Mouse (Mus musculus) urinary bladder, postnatal 14 days (tissue): ENCODE data around the gene Fam198a.

ENCODE experiments used
- DNase-seq: peaks from one replicate; pipeline ENCODE4 v3.0.0; 2021; ENCODE audit warnings: low spot score

Fam198a gene

DNA sequence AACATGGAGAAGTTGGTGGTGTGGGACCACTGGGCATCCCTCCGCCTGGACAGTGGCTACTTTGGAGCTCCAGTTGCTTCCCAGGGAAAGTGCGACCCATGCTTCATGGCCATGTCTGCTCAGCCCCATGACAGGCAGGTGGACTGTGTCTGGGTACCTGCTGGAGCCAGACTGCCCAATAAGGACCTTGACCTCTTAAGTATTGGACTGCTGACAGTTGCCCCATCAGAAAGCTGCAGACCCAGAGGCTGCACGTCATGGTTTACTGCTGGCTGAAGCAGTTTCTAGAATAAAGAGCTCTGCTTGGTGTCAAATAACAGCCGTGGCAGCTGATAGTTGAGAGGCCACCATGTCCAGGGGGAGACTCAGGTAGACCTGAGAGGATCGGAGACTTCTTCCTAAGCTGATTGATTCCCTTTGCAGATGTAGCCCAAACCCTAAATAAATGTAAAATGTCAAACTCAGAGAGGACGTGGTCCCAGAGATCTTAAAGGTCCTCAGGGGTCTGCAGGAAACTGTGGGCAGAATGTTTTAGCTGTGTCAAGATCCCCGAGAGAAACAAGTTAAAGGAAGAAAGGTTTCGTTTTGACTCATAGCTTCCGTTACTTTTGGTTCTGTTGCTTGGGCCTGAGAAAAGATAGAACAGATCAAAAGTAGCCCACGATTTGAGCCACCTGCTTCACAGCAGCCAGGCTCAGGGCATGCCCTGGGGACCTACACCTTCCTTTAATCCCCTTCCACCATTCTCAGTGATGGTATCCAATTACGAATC lies 24.0 kb upstream of the Fam198a start:
- DNase-seq = no peak

DNA sequence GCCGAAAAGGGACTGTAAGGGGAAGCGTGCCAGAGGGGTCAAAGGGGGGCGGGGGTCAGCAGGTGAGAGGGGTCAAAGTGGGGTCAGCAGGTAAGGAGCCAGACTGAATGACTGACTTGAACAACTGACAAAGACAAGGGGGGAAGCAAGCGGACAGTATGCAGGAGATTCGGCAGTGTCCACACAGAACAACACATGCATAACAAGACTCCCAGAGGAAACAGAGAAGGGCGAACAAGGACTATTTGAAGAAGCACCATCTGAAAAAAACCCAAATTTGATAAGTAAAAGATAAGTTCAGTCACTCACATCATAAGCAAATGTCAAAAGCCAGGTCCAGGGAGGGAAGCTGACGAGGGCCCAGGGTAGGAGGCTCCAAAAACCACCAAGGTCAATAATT lies 23.1 kb upstream of the Fam198a start:
- no peak for DNase-seq

DNA sequence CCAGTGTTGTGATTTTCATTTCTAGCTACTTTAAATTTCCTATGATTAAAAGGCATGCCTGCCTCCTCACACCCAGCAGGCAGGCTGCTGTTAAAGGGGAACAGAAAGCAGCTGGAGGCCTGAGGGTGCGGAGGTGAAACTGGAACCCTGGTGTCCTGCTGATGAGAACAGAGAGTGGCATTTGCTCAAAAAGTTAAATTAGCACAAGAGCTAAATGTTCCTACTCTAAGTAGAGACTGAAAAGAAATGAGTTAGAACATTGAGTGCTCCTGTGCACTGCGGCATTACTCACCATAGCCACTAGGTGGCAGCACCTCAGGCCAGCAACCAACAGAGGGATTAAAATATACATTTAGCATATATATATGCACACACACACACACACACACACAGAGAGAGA lies 22.3 kb upstream of the Fam198a start:
- peak; percentile 29 for DNase-seq

DNA sequence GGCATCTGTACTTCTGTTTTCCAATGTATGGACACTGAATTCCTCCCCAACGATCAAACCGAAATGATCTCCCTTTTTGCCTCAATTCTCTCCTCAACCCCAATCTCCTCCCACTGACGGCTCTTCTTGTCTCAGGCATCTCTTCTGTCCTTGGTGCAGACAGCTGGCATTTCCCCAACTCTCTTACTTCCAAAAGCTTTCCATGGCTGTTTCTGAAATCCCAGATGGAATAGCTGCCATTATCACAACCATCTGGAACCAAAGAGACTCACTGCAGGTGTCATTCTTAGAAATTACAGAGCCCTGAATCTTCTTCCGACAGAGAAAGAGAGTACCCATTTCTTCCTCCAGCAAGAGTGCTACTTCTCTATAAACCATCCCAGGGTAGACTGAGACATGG lies 15.9 kb upstream of the Fam198a start:
- no peak for DNase-seq

DNA sequence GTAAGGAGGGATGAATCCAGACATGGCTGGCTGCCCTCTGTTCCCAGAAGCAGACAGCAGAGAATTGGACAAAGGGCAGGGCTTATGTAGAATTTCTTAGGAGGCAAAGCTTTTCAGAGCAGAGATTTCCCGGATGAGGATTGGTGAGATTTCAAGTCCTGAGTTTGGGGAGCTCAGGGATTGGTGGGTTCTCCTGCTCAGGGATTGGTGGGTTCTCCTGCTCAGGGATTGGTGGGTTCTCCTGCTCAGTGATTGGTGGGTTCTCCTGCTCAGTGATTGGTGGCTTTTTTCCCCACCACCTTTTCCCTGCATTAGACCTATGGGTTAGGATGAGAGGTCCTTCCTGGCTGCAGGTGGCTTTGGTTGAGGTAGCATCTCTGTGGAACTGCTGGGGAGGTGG lies 13.8 kb upstream of the Fam198a start:
- no peak for DNase-seq

DNA sequence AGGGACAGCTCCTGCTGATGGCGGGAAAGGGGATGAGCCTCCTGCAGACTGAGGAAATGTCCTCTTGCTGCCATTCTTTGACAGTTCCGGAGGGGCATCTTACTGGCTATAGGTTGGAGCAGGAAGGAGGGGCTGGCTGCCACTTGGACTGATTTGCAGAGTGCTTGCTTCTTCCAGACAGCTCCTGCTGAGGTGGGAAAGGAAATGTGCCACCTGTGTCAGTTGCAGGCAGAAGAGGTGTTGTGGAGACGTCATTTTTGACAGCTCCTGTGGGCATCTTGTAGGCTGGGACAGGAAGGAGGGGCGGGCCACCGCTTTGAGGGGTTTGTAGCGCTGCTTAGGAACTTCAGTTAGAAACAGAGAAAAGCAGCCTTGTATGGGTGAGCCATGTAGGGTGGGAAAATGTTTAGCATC lies 13.3 kb upstream of the Fam198a start:
- no peak for DNase-seq

DNA sequence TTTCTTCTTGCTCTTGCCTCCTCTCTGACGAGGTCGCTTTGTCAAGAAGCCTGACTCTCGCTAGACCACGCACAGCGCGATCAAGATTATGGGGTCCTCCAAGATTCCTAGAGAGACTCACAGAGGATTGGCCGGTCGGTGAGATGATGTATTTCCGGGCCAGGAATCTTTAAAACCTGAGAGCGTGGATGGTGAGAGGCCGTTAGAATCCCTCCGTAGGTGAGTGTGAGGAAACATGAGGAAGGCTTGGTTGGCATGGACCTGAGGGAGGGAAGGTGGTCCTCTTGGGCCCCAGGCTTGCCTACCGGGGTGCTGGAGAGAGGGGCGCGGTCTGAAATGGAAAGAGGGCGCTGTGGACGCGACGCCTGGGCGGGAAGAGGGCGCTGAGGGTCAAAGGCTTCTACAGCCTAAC lies 12.8 kb upstream of the Fam198a start:
- no peak for DNase-seq

DNA sequence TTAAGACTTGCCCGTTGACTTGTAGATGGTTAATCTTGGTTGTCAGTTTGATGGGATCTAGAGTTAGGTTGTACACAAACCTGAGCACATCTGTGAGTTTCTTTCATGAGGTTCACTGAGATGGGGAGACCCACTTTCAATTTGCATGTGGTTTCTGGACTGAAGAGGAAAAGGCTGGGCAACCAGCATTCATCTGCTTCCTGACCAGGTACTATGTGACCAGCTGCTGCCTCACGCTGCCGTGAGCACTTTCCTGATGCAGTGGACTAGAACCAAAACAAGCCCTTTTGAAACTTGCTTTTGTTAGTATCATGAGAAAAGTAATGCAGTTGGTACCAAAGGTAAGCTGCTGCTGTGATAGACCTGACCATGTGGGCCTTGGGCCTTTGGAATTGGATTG lies 7.8 kb upstream of the Fam198a start:
- no peak for DNase-seq

DNA sequence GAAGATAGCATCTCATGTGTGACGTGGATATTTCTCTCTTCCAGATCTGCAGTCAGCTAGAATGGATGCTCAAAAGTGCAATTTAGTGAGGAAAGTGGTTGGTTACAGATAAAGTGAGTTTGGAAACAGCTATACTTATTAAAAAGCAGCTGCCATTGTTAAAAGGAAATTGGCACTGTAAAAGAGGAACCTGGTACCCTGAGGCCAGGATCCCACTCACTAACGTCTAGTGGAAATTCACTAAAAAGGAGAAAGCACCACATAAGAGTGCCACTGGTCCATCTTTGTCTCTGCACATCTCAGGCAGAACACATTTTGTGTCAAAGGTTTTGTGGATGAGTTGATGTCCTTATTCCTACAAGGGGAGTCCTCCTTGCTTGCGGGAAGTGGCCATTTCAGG lies 7.2 kb upstream of the Fam198a start:
- no peak for DNase-seq

DNA sequence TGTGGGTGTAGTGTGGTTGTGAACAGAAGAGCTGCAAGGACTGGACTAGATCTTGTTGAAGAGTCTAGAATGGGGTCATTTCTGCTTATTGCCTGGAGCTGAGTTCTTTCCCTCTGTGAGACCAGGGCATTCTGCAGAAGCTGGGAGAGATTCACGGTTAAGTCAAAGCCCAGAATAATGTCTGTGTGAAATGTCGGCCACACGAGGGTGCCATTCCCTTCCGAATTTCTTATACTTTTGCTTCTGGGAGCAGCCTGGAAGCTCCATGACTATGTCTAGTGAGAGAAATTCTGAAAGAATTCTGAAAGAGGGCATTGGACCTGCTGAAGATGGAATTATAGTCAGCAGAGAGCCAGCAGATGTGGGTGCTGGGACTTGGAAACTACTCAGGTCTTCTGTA lies 3.0 kb upstream of the Fam198a start:
- peak; percentile 71 for DNase-seq

DNA sequence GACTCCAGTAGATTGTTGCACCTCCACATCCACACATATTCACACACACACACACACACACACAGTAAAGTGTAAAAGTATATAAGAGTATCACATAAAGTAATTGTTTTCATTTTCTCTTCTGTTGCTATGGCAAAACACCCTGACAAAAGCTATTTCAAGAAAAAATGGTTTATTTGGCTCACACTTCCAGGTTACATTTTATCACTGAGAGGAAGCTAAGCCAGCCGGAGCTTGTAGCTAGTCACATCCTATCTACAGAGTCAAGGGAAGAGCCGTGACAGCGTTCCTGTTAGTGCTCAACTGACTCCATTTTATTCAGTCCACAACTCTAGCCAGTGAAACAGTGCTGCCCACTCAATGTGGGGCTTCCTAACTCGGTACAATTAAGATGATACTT lies 2.4 kb upstream of the Fam198a start:
- DNase-seq = no peak

DNA sequence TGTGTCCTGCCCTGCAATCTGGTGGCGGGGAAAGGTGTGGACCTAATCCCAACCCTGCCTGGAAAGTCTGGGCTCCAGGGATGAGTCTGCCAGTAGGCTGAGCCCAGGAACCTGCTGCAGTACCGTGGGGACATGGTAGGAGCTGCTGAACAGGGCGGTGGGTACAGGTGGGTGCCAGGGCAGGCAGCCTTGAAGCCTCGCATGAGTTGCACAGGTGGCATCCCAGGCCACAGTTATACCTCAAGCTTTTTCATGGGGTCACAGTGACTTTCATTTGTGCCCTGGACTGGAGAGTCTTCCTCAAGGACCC lies 281 bp downstream of the Fam198a start:
- no peak for DNase-seq

DNA sequence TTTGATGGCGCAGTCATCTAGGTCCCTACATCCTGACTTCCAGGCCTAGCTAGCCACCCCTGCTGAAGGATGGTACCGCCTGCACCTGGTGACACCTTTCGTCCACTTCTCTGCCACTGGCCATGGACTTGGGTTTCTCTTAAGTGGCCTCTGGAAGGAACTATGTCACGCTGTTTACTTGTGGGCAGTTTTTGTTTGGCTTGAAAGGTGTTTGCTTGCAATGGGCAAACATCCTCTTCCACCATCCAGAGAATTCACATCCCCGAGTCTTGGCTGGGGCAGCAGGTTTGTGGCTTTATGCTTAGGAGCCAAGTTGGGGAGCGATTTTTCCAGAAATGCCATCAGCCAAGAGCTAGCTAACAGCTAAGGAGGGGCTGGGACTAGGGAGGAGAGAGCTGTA lies 1.8 kb downstream of the Fam198a start:
- DNase-seq = no peak

DNA sequence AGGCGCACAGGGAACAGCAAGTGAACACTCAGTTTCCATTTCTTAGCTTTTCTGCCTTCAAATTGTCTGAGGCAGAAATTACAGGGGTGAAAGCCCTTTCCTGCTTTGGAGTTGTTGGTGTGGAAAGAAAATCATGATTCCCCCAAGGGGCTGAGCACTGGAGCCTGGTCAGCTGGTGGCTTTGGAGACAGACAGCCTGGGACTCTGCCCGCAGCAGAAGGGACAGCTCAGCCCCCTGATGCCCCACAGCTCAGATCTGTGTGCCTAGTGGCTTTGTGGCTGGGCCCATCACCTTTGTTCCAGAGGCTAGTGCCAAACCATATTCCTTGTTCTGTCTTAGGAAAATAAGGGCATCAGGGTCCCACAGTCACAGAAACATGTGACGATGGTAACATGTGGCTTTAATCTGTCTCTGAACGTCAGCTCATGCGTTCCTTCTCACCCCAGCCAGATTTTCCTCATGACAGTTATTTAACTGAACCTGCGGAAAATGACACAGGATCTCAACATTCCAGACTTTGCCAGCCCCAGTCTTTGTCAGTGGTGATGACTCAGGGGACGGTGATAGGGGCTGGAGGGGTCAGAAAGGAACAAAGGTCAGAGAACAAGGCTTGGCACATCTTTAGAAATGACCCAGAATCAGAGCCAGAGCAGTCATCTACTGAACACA lies 9.3 kb downstream of the Fam198a start:
- DNase-seq = no peak

DNA sequence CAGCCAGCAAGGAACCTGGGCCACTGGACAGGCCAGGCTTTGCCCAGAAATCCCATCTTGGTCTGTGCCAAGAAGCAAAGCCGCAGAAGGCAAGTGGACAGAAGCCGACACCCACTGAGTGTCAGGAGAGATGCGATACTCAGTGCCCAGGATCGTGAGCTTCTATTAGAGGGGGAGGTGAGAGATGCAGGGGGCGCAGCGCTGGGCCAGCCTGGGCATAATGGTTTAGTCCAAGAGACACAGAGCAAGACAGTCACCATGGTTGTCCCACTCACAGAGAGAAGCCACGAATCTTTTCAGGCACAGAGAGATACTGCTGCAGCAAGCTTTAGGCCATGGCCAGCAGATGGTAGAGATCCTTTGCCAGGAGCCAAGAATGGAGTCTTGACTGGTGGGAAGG lies 14.2 kb downstream of the Fam198a start:
- no peak for DNase-seq

DNA sequence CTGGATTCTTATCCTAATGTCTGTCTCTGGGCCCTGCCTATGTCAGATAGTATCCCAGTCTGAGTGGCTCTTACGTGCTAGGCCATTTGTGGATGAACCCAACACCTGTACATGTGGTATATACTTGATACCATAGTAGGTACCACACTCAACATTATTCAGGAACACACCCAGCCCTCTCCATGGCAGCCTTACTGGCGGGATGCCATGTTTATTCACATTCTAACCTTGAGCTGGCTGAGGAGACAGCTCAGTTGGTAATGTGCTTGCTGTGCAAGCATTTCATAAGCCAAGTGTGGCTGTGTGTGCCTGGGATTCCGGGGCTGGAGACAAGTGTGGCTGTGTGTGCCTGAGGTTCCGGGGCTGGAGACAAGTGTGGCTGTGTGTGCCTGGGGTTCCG lies 17.5 kb downstream of the Fam198a start:
- DNase-seq = no peak

DNA sequence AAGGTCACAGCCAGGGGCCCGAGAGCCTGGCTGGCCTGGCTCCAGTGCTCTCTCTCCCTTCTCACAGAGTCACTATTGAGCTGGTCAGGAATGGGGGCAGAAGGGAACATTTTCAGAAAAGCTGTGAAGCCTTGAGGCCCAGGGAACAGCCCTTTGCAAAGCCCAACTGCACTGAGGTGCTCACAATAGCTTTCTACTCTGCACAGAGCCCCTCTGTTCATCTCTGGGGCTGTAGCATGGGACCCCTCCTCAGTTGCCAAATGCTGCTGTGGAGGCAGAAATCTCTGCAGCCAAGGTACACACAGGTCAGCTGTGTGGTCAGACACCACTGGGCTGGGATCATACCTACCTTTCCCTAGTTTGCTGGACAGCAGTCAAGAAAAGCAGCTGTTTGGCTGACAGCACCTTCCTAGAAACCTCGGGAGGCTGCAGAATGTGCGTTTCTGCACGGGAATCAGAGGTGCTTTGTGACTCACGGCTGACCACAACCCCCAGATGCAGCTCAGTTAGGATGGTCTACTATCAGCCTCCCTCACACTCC lies 19.1 kb downstream of the Fam198a start:
- DNase-seq = no peak

DNA sequence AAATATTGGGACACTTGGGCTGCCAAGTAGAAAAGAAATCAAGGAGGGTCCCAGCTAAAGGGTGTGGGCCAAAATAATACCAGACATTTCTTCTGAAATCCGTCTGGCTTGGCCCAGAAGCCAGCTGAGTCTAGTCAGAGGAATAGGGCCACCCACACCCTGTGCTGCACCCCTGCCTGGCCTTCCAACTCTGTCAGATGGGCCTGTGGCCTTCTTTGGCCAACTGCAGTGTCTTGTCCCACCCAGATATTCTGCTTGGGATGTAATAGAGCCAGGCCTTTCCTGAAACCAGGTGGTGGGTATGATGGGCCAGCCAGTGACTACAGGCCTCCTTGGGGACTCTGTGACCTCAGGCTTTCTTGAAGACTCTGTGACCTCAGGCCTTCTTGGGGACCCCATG lies 22.4 kb downstream of the Fam198a start:
- peak; percentile 47 for DNase-seq

DNA sequence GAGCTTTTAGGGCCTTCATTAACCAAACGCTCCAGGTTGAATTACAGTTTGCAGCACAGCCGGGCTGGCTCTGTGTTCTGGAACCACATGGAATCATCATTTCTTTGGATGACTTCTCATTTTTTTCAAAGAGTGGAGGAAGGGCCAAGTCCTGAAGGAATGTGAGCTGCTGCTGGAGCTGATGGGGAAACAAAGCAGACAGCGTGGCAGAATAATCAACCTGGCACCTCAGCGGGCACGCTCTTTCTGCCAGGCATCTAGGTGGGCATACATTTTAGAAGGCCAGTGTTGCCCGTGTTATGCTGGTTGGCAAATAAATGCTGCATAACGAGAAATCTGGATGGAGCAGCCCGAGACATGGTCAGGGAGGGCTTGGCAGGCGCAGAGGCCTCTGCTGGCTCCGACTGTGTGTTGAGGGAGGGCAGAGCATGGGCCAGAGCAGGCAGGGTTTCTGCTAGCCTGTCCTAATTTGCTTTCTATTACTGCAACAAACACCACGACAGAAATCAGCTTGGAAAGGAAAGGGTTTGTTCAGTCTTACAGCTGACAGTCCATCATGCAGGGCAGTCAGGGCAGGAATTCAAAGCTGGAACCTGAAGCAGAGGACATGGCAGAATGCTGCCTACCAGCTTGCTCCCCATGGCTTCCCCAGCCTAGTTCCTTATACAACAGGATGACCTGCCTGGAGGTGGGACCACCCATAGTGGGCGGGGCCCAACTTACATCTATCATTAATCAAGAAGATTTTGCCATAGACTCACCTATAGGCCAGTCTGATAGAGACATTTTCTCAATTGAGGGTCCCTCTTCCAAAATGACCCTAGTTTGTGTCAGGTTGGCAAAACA lies 23.6 kb downstream of the Fam198a start:
- DNase-seq = peak; percentile 41

DNA sequence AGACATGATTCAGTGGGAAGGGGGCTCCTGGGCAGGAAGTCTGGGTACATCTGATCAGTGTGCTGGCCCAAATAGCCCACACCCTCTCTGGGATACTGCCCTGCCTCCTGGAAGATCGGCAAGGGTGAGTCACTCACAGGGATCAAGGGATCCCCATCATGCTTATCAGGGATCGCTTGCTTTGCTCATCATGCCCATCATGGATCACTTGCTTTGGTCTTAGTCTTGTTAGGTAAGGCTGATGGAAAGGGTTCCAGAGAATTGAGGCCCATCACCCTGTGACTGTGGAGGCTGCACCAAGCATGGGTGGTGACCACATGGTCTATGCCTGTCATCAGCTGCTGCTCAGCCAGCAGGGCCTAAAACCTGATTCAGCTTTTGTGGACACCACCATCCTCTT lies 24.5 kb downstream of the Fam198a start:
- DNase-seq = peak; percentile 21

DNA sequence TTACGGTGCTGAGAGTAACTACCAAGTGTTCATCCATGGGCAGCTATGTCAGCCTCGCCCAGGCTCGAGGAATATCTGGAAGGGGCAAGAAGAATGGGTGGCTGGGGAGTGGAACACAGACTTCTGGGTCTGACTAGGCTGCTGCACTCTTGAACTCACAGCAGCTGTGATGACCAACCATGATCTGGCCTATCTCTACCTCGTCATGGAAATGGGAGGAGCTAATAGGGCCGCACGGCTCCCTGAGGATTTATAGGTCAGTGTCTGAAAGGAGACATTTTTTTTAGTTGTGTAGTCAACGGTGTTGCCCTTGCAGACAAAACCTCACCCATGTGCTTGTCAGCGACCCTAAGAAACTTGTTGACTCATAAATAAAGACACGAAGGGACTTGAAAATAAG lies 30.3 kb downstream of the Fam198a start:
- DNase-seq = no peak

DNA sequence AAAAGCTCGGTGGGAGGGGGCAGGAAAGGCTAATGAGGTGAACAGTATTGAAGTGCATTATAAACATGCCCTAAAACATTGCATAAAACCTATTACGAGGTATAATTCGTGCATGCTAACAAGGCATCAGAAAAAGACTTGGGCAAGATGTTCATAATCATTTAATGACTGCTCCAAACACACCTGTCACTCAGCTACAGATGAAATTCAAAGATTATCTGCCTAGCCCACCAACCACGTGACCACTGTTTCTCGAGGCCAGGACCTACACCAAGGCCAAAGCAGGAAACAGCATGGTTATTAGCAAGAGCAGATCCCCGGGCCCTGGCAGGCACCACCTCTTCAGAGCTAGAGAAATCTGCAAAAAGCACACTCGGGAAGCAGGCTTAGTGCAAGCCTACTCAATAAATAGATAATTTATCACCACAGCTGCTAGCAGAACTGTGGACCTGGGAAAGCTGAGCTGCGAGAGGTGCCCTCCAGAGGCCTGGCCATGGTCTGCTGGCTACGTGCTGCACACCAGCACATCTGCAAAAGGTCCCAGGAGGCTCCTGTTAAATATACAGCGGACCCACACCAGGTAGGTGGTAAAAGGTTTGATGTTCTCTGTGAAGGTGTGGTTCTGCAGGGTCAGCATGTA lies 30.8 kb downstream of the Fam198a start:
- no peak for DNase-seq
